Mouse (Mus musculus) lung, adult 2 months (tissue): ENCODE results near the gene Aig1.

Experiments used
- CTCF ChIP-seq: fragments of 200-500 bp; IDR thresholded peaks from 2 replicates; pipeline ENCODE4 v1.5.1; 2011; ENCODE audit warnings: mild to moderate bottlenecking, low read length, control low read depth; ENCODE audit not compliant: insufficient read depth
- POLR2A ChIP-seq: fragments of 200-500 bp; IDR thresholded peaks from 2 replicates; pipeline ENCODE4 v1.6.1; 2011; ENCODE audit warnings: low read depth, mild to moderate bottlenecking, control low read depth, low read length, borderline replicate concordance; ENCODE audit errors: extremely low read depth

DNA sequence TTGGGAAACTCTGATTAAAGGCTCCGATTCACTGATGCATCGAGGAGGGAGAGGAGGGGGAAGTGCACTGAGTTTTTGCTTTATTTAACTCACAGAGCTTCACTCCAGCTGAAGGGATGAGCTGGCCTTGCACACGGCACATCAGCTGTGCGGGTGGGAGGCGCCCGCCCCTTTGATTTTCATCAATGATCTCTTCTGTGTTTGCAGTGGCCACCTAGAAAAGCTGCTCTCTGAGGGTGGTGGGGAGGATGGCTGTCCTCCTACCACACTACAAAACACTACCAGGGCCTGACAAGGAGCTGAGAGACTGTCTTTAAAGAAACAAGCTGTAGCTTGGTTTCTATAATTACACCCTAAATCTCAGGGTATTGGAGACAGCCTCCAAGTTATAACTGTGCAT is 141.1 kb downstream of the Aig1 start:
- TF ChIP-seq CTCF (no peak), POLR2A (no peak)
